8 mouse cellular contexts compared by ENCODE assay signal in the genomic region with DNA sequence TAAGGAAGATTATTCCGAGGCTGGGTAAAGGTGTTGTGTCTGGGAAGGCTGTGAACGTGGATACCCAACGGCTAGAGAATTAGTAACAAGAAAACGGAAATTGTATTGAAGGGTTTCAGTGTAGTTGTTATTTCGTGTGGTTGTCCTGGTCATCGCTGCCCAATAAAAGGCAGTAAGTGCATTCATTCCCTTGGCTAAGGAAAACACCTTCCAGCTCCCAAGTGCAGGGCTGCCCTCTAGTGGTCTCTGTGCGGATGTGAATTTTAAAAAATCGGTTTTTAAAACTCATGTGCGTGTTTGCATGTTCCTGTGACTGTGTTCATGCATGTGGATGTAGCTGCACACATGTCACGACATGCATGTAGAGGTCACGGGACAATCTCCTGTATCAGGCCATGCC.
DNase-seq lines count a peak whose midpoint lies in the region; ATAC-seq and TF ChIP-seq lines count a peak whose summit lies in the region.
"Had no signal": no experiment of that assay in that cellular context is flagged by ENCODE, and none has a peak within 500 bp of the region (broad histone marks: within the 10 kb centered on the region; RNA-seq: fewer than 3 reads in every experiment).

No protein-coding gene starts in this region.

- TF ChIP-seq CTCF in left cerebral cortex, adult 2 months (IDR thresholded peaks at IDR 0.05) = peak; percentile 88
- peak; percentile 85 for TF ChIP-seq CTCF in brain, embryonic 14.5 days (IDR thresholded peaks at IDR 0.05; ENCODE audit: borderline replicate concordance, extremely low read depth, insufficient read depth, insufficient read length)
- peak; percentile 85 for TF ChIP-seq CTCF in gastrocnemius, adult 2 months (IDR thresholded peaks at IDR 0.05)
- TF ChIP-seq CTCF in liver, postnatal 0 days (IDR thresholded peaks at IDR 0.05; ENCODE audit: low read depth) = peak; percentile 86

- 0 out of 2 replicates have a peak, but pooled peaks cover 4% of the 10 kb centered on the region for H3K27me3 ChIP-seq in liver, postnatal 0 days (ENCODE audit: insufficient read depth, low read length)
- H3K27me3 ChIP-seq: heart, embryonic 13.5 days had no signal

- intact Hi-C loops in left cerebral cortex, adult 2 months (cut with DNase I) = loop anchor here (1.0 to 5.0 kb wide), 3 partner anchors 73 to 187 kb away; no protein-coding TSS in a partner anchor
- intact Hi-C loops in gastrocnemius, adult 2 months (cut with DNase I) = loop anchor here (1.0 to 5.0 kb wide), 3 partner anchors 81 to 240 kb away; no protein-coding TSS in a partner anchor

- WGBS in liver, postnatal 0 days (ENCODE audit: insufficient replicate concordance) = 22% methylated on average over 11 of the region's 11 CpGs

- H3K4me3 ChIP-seq in left cerebral cortex, adult 2 months = no peak overlapping the region
- no peak overlapping the region for H3K4me3 ChIP-seq in gastrocnemius, adult 2 months
- H3K4me3 ChIP-seq in liver, postnatal 0 days (ENCODE audit: low read depth, low read length) = no peak overlapping the region
- H3K4me3 ChIP-seq: heart, embryonic 13.5 days had no signal

- H3K9ac ChIP-seq in liver, postnatal 0 days (replicated peaks) = no peak overlapping the region
- H3K9ac ChIP-seq: heart, embryonic 13.5 days had no signal

- no peak overlapping the region for H3K4me2 ChIP-seq in liver, postnatal 0 days (ENCODE audit: low read depth, low read length)
- H3K4me2 ChIP-seq: heart, embryonic 13.5 days had no signal

- no peak for TF ChIP-seq EP300 in liver, postnatal 0 days (IDR thresholded peaks at IDR 0.05; ENCODE audit: low read depth)

- ATAC-seq in liver, postnatal 0 days = no peak

- no peaks in the 10 kb centered on the region for H3K9me3 ChIP-seq in liver, postnatal 0 days (ENCODE audit: low read length)

- no peak overlapping the region for H3K27ac ChIP-seq in left cerebral cortex, adult 2 months
- no peak overlapping the region for H3K27ac ChIP-seq in gastrocnemius, adult 2 months
- H3K27ac ChIP-seq in liver, postnatal 0 days (ENCODE audit: low read depth) = no peak overlapping the region
- H3K27ac ChIP-seq: heart, embryonic 13.5 days had no signal

- H3K36me3 ChIP-seq in liver, postnatal 0 days (replicated peaks; ENCODE audit: insufficient read depth, low read length) = no peaks in the 10 kb centered on the region
- H3K36me3 ChIP-seq: heart, embryonic 13.5 days had no signal

- no peaks in the 10 kb centered on the region for H3K4me1 ChIP-seq in liver, postnatal 0 days (ENCODE audit: insufficient read depth)
- H3K4me1 ChIP-seq: heart, embryonic 13.5 days had no signal

- DNase-seq in left cerebral cortex, adult 2 months (ENCODE audit: extremely low spot score in 1 of 2, low spot score in 2 of 2) = peak; percentile 47 to 49
- DNase-seq in left cerebral cortex, adult 11 months (ENCODE audit: low spot score) = no peak
- DNase-seq in NIH3T3 (ENCODE audit: low read depth) = peak; percentile 77
- DNase-seq in brain, embryonic 14.5 days (ENCODE audit: low read depth) = peak; percentile 87
- peak; percentile 50 for DNase-seq in gastrocnemius, adult 2 months
- DNase-seq in liver, postnatal 0 days = peak; percentile 42
- peak; percentile 61 for DNase-seq in retina, postnatal 7 days (ENCODE audit: low read depth, low spot score)

- no peak for TF ChIP-seq POLR2A in brain, embryonic 14.5 days (IDR thresholded peaks at IDR 0.05; ENCODE audit: borderline replicate concordance, extremely low read depth, insufficient read depth, insufficient read length, poor library complexity, severe bottlenecking)
